Mouse (Mus musculus): ENCODE measurements around the gene Exoc8. TPM values are rescaled to one million over a fixed set of nuclear protein-coding genes. Genes with fewer than 3 reads are reported as not detected.

Exoc8 gene
- 1 to 10 TPM; 8.2 to 8.3 TPM for polyA plus RNA-seq (2017; shearing (Covaris generic))

DNA sequence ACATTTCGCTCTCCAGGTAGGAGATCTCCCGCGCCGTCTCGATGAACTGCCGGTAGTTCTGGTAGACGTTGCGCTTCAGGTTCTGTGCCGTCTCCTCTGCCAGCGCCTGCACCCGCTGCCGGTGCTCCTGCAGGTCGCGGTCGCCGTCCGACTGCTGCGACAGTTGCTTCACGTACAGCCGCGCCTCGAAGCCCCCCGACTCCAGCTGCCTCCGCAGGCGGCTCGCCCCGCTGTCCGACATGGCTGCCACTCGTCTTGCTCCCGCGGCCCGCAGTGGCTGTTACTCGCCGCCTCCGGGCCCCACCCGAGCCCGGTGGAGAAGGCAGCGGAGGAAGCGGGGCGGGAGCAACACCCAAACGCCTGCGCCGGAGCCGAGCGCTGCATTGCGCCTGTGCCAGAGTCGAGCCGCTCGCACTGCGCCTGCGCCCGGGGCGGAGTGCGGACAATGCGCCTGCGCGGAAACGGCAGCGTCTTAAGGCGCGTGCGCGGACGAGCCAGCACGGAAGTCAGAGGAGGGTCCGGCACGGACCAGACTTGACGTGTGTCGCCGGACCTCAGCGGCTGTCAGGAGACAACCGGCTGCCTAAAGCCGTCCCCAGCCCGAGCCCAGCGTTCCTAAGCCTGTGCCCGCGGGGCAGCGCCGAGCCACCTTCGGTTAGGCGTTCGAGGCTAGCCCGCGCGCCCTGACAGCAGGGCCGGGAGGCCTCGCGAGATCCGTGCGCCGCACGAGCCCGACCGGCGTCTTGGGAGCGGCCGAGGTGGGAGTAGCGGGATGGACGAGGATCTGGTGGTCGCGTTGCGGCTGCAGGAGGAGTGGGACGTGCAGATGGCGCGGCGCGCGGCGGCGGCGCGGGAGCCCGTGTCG lies at the start of gene Exoc8, which contains the start of gene Sprtn:
Exoc8 (minus strand) TSS at position 320 of the 865 bp plus-strand sequence.
Sprtn (plus strand) TSS at position 501 of the 865 bp plus-strand sequence.
- peak; percentile 84 for ATAC-seq

DNA sequence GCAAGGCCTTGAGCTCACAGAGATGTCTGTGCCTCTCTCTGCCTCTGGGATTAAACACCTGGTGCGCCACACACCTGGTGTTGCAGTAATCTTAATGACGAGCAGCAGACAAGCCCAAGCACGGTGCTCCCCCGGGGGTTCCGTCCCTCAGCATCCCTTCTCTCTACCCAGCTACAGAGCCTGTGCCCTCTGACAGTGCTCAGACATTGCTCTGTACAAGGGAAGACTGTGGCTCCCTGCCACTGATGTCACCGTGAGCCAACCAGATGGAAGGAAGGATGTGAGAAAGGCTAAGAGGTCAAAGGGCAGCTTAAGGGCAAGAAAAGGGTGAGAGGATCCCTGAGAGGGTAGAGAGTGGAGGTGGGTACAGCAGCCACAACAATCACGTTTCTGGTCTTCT lies 46.9 kb upstream of the Exoc8 start:
- no peak for ATAC-seq

DNA sequence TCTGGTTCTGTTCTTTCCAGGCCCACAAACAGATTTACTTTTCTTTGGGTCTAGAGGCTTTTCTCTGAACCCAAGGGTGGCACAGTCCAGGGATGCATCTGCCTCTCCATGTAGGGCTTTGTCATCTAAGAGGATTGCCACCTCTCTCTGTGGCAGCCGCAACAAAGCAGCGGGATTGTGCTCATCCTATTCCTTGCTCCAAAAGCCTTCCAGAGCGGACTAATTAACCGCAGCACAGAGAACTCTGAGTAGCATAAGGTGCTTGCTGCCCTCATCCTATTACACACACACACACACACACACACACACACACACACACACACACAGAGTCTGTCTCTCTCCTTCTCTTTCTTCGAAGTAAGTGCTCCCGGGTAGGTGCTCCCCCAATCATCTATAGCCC lies 46.3 kb upstream of the Exoc8 start:
- ATAC-seq, result no peak

DNA sequence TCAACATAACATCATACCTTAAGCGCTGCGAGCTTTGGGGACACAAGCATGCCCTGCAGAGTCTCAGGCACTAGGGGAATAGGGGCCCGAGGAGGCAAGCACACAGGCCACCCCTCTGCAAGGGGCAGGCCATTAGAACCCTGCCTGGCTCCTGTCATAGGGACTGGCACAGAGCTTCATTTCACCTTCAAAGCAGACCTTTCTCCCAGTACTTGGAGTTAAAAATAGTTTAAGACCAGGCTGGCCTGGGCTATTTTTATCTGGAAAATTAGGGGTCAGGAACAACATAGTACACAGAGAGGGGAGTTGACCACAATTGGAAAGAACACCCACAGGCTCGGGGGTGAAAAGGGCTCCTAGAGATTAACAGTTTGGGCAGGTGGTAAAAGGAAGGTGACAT lies 39.8 kb upstream of the Exoc8 start:
- no peak for ATAC-seq

DNA sequence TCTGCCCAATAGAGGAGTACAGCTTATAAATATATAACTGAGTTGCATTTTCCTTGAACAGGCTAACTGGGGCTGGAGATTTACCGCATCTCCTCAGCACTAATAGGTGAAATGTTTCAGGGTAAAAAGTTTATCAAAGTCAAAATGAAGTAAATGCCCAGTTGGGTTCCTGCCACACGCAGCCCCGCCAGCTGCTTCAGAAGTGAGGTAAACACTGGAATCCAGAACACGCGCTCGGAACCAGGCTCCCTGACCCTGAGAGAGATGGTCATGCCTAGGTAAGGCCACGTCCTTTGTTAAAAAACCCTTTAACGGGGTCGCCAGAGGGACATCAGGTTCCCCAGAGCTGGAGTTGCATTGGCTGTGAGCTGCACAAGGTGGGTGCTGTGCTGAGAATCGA lies 39.2 kb upstream of the Exoc8 start:
- ATAC-seq, result no peak

DNA sequence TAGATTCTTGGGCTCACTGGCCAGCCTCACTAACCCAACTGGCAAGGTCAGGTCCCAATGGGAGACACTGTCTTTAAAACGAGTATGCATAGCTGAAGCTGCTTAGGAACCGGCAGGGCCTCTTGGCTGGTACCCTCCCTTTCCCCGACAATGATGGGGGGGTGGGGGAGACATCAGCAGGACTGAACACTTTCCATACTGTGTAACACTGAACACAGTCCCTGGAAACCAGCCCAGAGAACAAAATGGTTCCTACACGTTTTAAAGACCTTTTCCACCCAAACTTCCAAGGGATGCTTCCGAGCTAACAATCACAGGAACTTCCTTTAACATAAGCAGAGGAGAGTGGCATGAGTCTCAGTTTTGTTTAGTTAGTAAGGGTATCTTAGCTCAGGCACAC lies 37.6 kb upstream of the Exoc8 start:
- ATAC-seq, result no peak

DNA sequence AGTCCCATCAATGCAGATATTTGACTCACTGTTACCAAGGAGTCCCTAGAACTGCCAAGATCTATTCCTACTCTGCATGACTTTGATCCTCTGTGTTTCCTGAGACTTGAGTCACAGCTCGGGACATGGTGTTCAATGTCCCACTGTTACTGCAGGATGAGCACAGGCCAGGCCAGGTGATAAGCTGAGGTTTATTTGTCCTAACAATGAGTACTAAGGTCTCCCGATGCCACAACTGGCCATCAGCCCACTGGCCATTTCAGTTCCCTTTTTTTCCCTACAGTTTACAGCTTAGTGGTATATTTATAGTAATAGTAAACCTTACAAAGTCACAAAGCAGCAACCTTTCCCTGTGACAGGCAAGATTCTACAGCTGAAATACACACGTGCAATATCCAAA lies 34.9 kb upstream of the Exoc8 start:
- ATAC-seq, result no peak

DNA sequence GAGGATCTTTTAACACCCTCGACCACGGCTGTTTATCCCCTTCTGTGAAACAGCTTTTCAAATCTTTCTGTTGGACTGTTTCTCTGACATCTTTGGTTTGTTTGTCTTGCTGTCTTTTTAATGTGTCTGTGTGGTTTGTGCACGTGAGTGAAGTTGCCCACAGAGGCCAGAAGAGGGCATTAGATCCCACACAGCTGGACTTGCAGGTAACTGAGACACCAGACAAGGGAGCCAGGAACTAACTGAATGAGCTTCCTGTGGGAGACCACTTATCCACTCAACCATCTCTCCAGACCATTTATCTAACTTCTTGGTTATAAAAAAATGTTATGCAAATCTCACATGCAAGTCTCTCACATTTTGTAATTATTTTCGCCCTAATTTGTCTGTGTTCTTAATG lies 33.1 kb upstream of the Exoc8 start:
- no peak for ATAC-seq

DNA sequence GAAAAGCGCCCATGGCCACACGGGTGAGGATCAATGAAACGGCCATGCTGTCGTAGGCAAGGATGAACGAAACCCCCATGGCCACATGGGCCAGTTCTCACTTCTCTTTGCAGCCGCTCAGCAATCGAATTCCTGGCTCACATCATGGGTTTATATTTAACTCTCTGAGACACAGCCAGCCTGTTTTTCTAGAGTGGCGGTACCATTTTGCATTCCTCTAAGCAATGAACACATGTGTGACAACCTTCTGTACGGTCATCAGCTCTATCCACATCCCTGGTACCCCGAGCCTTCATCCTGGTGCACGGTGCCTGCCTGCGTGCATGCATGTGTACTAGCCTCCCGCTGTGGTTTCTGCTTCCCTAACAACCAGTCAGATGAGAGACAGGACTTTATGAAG lies 32.6 kb upstream of the Exoc8 start:
- no peak for ATAC-seq

DNA sequence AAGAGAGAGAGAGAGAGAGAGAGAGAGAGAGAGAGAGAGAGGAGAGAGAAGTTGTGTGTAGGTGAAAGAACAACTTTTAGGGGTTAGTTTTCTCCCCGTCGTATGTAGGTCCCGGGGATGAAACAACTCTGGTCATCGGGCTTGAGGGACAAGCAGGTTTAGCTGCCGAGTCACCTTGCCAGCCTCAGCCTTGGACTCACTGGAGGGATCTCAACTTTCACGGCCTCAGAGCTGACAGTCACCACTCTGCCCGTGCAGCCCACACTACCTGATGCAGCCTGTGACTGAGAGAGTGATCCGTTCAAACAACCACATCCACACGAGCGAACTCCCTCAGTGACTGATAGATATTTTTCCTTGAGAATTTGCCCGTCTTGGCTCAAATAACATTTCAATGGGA lies 31.5 kb upstream of the Exoc8 start:
- ATAC-seq, result no peak

DNA sequence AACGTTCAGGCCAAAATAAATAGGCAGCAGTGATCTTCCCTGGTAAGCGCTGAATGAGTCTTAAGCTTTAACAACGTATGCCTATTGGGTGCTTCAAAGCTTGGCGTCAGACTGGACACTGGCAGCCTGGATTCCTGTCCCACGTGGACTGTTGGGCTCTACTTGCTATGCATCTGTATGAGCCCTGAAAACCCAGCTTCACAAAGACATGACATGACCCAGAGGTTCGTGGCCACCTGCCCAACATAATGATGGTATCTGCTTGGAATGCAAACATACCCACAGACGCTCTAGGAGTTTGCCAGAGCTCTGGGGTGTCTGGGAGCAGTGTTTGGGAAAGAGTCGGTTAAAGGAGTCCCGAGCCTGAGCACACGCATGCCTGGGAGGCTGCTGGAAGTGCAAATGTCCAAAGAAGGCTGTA lies 28.9 kb upstream of the Exoc8 start:
- no peak for ATAC-seq

DNA sequence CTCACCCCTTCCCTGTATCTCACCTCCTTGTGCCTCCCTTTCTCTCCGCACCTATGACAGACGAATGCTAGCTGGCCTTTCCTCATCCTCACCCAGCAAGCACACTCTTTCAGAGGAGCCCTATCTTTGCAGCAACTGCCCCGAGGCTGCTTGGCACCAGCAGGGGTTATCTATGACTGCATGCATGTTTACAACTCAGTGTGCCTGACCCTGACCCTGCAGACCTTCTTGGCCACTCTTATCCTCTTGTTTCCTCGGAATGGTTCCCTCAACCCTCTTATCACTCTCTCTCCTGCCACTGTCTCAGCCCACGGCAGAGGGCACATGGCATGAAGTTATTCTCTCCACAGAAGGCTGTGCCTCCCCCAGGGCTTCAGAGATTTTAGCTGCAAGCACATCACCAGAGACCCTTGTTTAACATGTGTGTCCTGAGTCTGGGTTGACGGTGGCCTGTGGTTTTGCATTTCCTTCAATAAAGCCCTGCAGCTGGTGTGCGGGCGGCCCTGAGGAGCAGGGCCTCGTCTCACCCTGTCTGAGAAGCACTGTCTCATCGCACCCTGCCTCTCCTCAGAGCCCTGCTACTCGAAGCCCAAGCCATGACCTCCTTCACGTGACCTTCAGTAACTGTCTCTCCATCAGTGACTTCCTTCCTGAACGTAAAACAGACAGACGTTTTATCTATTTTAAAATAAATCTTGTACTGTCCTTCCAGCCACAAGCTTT lies 28.2 kb upstream of the Exoc8 start:
- ATAC-seq, result peak; percentile 39

DNA sequence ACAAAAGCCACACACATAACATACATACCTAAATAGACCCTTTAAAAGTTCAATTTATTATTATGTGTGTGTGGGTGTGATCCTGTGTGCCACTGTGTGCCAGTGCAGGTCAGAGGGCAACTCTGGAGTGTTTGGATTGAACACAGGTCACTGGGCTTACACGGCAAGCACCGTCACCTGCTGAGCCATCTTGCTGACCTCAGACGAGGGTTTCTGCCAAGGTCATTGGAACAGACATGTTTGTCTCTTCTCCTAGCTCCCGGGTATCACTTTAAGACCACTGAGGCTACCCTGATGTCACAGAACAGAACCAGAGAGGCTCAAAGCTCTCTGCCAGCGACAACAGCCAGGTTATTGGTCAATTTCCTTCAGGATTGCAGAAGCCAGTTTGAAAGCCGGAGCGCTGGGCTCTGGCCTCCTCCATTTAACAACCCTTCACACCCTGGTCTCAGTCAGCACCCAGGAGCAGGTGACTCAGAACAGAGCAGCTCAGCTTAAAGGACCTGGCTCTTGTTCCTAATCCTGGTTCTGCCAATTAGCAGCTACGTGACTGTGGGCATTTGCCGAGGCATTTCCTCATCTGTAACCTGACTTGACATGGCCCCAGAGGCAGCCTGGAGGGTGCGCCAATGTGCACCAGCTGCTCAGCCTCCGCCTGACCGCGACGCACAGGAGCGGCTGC lies 26.6 kb upstream of the Exoc8 start:
- ATAC-seq, result no peak

DNA sequence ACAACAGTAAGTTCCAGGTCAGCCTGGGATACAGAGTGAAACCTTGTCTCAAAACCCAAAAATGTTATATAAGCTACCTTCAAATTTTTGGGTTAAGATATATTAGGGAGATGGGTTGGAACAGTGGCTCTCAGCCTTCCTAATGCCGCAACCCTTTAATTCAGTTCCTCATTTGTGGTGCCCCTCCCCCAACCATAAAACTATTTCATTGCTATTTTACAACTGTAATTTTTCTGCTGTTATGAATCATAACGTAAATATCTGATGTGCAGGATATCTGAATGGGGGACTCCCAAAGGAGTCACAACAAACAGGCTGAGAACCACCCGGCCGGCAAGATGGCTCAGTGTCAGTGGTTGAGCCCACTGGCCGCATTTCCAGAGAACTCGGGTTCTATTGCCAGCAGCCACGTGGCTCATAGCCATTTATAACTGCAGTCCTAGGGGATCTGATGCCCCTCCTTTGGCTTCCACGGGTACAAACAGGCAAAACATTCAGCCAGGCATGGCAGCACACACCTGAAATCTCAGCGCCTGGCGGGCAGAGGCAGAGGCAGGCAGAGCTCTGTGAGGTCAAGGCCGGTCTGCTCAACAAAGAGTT lies 25.1 kb upstream of the Exoc8 start:
- no peak for ATAC-seq

DNA sequence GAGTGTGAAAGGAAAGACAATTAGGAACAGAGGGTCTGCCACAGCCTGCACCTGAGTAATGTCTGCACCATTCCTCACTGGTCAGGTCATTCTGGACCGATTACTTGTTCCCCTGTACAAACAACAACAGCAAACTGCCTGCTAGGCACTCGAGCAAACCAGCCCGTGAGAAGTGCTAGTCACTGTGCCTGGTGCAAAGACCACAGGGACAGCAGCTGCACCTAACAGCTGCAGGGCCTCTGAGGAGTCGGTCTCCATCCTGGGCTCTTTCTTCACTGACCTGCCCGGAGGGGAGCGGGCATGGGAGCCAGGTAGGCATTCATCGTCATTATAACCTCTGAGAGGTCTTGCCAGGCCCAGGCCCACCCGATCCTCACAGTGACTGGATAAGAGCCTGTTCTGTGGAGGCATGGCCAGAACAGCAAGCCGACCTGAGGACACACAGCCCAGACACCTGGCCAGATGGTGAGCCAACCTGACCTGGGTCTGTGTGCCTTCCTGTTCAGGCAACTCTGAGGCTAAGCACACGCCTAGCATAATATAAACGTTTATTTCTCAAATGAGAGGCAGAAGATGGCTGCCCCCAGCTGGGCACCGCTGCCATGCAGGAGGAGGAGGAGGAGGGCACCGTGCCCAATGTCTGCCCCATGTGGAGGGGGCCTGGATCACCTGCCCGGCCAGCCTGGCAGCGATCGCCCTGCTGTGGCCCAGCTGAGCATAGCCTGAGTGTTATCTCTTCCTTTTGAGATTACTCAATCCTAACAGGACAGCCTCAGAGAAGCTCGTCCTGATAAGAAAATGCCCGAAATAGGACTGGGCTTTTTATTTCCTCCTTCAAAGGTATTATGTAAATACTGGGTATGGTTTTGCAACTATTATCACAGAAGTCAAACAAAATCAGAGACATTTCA lies 24.1 kb upstream of the Exoc8 start:
- ATAC-seq, result no peak

DNA sequence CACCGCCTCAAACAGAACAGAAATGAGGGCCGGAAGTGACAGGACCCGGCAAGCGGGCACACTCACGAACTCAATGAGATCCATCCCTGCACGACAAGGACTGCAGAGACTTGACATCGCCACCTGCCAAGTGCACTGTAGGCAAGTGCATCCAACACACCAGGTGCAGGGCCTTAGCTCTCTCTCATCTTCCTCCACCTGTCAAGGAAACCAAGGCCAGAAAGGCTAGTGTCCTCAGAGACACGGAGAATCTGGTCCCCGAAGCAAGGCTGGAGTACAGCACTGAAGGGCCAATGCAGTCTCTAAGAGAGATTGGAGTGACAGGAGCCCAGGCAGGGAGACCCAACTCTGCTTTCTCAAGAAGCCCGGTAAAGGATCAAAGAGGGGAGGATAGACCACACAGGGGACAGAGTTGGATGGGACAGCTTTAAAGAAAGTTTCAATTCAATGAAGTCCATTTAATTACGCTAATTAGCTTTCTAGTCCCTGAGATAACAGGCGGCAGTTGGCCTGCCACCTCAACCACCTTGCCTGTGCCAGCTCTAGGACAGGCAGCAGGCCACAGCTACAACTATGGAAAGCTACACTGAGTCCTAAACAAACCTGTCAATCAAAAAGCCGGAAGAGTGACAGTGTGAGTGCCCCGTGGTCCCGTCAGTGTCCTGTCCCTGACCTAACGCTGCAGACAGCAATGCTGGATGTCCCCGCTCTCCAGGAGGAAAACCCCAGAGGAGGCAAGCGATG lies 20.4 kb upstream of the Exoc8 start:
- no peak for ATAC-seq

DNA sequence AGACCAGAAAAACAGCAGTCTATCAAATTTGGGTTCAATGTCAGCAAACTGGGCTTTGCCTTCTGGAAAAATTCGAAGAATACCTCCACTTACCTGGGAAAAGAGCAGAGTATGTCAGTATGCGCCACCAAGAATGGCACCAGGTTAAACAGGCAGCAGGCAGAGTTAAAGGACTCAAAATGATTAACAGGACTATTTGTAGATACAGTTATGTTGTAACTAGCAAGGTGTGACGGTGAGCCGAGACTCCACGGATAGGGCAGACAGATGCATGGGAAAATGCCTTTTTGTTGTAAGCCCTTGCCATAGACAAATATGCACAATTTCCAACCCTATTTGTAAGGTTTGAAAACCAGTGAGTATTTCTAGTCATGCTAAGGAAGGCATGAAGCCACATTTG lies 16.6 kb upstream of the Exoc8 start:
- no peak for ATAC-seq

DNA sequence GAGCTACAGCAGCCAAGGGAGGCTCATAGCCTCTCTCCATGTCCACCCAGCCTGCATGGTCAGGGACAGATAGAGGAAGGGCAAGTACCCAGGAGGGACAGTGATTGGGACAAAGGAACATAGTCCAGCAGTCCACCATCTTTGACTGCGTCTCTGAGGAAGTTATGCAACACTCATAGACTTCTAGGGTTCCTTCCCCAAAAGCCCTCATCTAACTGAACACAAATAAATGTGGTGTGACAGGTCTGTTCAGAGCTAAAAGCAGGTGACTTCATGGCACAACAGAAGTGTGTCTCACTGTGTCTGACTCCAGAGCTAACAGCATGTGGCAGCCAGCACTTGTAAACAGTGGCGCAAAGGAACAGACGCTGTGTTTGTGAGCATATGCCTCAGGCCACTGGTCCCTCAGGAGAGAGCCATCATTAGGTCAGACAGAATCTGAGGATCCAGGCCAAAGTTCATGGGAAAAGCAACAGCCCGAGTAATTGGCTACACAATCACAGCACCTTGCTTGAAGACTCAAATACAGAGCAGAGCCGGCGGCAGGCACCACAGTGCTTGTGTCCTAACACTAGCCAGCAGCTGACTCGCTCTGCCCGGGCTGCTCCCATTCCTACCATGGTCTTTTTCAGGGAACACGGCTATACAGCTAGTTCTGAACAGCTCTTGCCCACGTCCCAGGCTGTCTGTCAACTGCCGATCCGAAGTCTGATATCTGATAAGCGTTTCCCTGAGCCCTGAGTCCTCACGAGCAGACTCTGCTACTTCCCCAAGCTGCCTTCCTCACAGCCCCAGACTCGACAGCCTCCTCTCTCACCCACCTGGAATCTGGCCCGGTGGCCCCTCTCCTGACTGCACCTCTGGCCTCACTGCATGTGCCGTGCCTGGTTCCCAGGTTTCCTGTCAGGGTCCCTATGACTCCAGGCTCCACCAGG lies 14.7 kb upstream of the Exoc8 start:
- ATAC-seq, result no peak

DNA sequence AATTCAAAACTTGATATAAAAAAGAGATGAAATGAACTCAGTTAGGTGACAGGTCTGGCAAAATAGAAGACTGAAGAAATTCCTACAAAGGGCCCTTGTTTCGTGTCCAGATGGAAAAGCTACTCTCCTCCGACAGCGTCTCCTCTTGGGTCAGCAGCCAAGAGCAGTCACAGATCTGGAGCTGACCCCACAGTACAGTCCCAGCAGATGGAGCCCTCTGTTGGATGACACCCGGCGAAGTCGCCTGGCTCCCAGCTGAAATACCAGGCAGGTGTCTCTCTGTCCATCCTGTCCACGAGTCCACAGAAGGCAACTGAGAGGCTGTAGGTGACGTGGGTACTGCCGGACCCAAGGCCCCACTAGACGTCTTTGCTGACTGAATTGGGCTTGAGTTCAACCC lies 12.8 kb upstream of the Exoc8 start:
- no peak for ATAC-seq

DNA sequence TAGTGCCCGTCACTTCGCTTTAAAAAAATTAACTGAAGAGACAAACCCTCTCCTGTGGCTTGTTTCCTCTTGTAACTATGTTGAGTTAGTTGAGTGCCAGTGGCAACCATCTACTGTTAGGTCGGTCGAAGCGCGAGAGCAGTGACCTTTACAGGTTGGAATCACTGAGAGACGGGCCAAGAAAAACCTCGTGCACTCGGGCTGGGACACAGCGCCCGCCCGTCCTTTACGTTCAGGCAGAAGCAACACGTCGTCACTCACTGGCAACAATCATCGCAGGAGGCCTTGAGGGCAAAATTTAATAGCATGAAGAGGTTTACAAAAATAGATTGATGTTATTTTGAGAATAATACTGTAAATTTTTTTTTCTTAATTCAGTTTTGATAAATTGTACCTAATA lies 12.4 kb upstream of the Exoc8 start:
- no peak for ATAC-seq

All from CD4-positive, CD25-positive, alpha-beta regulatory T cell, adult 4 months (primary cell).